Mouse (Mus musculus) CD4-positive, CD25-positive, alpha-beta regulatory T cell, adult 2 months (primary cell): Measurements from ENCODE around the gene Coa7.

Source experiments
- DNase-seq: peaks from one replicate; pipeline ENCODE4 v3.0.0-alpha.2; 2012; ENCODE audit warnings: low read depth, low spot score

The Coa7 gene

DNA sequence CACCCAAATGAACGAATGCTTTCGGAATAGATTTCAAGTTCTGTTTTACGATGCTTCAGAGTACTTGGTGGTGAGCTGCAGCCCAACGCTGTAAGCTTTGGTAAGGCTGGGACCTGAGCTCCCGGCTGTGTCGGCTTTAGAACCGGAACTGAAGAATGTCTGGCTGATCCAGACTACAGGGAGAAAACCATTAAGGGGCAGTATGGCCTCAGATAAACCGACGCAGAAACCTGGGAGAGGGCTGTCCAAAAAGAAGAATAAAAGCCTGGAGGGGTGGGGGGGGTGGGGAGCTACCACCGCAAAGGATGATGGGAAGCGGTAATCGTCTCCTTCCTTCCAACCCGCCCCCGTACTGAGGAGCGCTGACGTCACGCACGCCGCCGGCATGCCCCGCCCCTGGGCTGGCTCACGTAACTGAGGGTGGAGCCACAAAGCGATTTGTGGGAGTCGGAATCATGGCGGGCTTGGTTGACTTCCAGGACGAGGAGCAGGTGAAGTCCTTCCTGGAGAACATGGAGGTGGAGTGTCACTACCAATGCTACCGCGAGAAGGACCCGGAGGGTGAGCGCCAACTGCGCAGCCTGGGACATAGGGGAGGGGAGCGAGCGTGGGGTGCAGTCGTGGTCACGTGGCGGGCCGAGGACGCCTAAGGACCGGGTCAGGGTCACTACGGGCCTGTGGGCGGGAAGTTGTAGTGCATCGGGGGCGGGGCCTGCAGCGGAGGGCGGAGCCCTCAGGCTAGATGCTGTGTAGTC, at the start of gene Coa7:
Gene Coa7 (plus strand): TSS at position 411 of the 755 bp plus-strand sequence.
- DNase-seq, result peak; percentile 99

DNA sequence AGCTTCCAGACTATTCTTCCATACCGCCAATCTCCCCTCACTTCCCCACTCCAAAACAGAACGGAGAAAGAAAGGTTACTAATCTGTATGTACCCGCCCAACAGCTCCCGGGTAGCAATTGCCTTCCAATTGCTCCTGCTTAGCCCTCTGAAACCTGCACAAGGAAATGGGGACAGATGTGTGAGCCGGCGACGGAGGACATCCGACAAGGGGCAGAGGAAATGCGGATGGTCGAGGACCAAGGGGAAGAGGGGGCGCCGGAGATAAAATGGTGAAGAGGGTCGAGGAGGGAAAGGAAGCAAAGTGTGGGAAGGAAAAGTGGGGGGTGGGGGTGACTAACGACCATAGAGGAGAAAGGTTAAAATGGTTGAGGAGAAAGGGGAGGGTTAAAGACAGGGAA, 27.7 kb upstream of the Coa7 start:
- DNase-seq, result no peak

DNA sequence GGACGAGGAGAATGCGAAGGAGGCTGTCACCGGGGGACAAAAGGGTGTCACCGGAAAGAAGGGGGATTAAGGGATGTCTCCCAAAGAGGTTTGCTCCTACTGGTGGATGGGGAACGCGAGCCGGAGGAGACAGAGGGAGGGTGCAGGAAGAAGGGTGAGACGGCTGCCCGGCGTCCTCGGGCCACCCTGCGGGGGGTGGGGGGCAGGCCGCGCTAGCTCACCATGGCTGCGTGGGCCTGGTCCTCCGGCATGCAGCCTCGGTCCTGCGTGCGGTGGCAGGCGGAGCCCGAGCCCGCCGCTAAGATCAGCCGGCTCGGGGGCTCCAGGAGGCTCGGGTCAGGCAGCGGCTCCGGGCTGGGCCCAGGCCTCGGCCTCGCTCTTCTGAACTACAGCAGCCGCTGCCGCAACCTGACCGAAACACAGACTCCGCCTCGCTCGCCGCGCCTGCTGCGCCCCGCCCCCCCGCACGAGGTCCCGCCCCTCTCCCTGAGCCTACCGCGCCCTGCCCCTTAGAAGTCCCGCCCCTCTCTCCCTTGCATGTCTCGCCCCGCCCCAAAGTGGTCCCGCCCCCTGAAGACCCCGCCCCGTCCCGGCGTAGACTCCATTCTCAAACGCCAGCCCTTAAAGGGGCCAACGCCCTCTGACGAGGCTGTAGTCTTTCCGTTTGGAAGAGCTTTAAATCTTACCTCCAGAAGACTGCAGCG, 27.1 kb upstream of the Coa7 start, which contains the start of gene Zyg11b:
Gene Zyg11b (minus strand): TSS at position 427 of the 704 bp plus-strand sequence.
- DNase-seq, result peak; percentile 97

DNA sequence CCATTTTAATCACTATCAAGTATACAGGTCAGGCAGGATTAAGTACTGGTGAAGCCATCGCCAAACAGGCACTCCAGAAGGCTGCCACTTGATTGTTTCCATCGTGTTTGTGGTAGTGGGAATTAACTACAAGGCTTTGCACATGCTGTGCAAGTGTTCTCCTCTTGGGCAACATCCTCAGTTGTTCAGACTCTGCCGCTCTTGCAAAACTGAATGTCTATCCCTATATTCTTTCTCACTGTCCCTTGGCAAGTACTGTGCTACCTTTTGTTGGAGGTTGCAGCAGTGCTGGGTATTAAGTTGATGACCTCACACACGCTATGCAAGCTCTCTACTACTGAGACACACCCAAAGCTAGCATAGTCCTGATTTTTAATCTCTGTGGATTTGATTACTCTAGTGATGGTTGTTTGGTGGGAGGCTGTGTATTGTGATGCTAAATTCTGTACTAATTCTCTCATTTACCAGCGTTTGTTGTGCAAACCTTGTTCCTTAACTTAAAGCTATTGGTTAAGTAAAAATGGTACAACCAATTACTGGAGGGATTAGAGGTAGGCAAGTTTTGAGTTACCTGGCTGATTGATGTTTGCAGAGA, 25.5 kb upstream of the Coa7 start:
- DNase-seq, result no peak

DNA sequence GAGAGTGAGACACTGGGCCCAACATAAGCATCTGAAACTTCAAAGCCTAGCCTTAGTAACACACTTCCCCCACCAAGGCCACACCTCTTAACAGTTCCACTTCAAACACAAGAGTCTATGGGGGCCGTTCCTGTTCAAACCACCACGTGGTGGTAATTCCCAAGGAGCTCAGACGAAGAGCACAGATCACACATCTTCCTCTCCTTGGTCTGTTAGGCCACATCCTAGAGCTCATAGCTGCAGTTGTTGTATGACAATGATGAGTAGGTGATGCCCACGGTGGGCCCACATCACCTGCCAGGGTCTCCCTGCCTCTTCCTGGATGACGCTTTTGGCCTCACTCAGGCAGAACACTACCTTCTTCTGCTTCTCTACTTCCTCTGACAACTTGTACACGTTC, 17.2 kb upstream of the Coa7 start:
- peak; percentile 65 for DNase-seq

DNA sequence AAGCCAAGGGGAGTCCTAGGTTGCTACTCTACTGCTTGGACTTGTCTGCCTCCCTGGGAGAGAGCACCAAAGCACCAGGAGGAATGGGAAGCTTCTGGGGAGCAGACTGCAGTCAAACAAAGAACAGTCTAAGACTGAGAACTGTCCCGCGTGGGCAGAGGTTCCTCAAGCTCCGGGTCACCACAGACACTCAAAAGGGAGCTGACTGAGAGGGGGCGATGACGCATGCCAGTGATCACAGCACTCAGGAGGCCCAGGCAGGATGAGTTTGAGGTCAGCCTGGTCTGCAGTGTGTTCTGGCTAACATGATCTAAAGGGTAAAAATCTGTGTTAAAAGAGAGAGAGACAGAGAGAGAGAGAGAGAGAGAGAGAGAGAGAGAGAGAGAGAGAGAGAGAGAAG, 13.9 kb upstream of the Coa7 start:
- DNase-seq, result peak; percentile 55

DNA sequence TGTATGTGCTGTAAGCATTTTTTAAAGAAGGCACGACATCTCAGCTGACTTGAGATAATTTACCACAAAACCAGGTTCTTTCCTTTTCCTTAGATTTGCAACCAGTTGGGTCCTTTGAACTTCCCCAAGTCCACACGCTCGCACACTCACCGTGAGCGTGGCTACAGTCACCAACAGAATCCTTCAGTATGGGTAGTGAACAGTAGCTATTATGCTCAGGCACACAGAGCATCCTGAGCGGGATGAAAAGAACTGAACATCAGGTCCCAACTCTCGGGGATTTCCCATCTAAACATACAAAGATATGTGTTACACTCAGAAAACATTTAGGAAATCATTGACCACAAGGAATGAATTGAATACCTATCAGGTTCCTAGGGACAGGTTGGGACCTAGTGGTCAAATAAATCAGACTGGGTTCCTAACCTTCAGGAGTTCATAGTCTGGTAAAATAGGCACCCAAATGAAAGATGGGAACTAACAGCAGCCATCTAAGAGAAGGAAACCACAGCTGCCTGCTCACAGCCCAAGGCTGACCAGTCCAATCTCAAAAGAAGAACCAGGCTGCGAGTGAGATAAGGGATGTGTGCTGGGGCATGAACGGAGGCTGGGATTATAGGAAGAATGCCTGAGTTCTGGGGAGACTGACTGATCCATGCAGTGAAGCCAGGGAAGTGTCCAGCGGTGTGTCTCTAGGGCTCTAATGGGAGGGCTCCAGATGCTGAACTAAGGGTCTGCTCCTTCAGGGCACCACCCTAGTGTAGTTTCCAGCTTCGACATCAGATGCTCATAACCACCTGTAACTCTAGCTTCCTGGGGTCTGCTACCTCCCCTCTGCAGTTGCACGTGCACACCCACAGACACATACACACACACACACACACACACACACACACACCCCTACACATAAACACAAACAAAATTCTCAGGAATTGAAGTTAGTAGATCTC, 10.0 kb upstream of the Coa7 start:
- peak; percentile 46 for DNase-seq

DNA sequence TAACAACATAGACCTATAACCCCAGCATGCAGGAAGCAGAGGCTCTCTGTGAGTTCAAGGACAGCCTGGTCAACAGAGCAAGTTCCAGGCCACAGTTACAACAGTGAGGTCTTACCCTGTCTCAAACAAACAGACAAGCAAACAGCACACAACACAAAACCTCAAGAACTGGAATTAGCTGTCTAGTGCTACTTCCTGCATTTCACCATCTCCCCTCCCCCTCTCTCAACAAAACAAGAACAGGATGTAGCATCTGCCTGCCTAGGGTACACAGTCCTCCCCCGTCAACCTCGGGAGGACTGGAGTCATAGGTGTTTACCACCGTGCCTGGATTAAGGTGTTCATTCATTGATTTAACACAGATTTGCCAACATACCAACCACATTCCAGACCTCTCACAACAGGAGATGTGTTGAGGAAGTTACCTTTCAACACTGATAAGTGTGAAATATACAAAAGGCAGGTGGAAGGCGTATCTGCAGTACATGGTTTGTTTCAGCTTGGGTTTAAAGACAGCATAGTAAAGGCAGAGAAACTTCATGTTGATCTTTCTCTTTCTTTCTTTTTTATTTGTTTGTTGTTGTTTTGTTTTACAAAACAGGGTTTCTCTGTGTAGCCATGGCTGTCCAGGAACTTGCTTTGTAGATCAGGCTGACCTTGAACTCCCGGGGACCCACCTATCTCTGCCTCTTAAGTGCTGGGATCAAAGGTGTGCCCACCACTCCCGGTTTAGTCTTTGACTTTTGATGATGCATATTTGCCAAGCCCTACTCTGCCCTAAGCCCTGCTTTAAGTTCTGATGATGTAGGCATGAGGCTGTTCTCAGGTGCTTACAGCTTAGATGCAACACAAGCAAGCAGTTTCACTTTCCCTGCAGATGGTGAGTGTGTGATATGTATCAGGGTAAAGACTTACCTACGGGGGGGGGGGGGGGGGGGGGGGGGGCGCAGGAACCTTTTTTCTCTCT, 9.0 kb upstream of the Coa7 start:
- peak; percentile 90 for DNase-seq

DNA sequence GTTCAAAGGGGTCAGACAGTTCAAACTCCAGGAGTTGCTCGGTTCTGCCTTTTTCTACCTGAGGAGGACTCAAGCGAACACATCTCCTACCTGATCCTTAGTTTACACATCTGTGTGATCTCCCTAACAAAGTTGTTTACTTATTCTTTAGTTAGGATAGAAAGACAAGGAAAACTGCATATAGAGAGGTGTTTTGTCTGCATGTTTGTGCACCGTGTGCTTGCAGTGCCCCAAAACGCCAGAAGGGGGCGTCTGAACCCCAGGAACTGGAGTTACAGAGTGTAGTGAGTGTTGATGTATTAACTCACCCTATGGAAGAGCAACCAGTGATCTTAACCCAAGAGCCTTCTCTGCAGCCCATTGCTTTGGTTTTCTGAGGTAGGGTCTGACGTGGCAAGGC, 8.2 kb upstream of the Coa7 start:
- DNase-seq, result peak; percentile 71

DNA sequence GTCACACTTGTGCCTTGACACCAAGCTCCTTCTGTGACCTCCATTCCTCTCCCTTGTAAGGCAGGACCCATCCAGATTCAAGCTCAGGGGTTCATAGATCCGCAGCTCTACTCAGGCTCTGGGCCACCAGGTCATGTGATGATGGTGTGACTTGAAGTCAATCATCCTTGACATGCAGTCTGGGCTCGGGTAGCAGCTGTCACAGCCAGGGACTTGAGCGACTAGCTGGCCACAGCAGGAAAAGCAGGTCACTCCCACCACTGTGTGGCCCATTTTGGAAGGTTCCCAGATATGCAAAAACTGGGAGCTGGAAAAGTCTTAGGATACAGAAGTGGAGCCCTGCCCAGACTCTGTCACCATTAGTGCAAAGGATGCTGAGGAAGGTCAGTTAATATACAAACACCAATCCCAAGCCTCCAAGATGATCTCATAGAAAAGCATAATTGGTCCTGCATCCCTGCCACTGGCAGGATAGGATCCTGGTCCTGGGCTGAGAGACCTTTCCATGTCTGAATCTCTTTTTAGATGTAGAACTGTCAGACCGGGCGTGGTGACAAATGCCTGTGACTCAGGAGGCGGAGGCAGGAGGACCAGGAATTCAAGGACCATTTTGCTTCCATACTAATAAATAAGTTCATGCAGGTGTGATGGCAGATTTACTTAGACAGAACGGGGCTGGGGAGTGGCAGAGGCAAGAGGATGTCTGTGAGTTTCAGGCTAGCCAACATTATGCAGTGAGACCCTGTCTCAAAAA, 7.1 kb upstream of the Coa7 start:
- DNase-seq, result no peak

DNA sequence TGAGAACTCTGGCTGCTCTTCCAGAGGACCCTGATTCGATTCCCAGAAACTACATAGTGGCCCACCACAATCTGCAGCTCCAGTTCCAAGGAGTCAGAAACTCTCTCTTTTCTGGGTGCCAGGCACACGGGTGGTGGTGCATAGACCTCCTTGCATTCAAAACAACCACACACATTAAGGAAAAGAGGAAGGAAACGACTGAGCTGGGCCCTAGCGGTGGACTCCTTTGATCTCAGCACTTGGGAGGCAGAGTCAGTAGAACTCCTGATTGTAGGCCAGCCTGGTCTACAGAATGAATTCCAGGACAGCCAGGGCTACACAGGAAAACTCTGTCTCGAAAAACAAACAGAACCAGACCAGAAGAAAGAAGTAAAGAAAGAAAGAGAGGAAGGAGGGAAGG, 4.4 kb upstream of the Coa7 start:
- DNase-seq, result no peak

DNA sequence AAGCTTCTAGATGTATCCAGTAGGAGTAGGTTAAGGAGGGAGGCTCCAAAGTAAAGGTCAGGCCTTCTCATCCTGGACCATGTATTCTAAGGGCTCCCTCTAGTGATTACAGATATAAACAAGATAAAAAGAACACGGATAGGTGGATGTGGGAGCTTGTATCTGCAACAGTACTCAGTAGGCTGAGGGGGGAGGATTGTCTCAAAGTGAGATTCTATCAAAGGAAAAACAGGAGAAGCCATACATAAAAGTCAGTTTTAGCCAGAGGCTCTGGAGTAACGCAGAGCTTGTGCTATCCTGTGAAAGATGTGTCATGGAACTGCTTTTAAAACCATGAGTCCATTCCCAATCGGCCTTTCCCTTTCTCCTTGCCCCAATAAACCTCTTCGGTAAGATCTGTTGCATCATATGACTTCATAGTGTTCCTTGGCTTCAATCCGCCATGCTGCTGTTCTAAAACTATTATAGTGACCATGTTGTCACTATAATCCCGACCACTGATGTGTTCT, 815 bp upstream of the Coa7 start:
- DNase-seq, result peak; percentile 59

DNA sequence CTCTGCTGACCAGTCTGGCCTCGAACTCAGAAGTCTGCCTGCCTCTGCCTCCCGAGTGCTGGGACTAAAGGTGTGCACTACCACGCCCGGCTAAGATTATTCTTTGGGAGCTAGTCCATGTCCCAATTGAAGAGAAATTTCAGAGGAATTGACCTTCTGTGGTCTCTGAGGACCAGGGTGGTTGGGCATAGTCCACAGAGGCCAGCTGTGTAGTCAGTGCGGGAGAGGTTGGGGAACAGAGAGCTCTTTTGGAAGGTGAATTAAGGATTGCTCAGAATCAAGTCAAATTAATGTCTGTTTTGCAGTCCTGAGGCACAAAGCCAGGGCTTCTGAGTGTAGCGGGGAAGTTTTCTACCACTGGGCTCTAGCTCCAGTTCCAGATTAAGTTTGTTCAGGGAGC, 1.9 kb downstream of the Coa7 start:
- DNase-seq, result no peak

DNA sequence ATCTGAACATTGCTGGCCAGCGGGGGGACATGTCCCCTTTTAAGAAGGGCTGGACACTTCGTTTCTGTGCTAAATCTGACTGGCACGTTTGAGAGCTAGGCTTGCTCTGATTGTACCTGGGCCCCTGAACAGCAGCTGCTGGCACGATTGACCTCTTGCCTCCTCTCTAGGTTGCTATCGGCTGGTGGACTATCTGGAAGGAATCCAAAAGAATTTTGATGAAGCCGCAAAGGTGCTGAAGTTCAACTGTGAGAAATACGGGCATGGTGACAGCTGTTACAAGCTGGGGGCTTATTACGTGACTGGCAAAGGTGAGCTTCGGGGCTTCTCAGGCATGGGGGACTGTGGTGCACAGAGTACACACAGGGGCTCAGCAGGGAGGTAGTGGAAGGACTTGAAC, 4.1 kb downstream of the Coa7 start:
- DNase-seq, result no peak

DNA sequence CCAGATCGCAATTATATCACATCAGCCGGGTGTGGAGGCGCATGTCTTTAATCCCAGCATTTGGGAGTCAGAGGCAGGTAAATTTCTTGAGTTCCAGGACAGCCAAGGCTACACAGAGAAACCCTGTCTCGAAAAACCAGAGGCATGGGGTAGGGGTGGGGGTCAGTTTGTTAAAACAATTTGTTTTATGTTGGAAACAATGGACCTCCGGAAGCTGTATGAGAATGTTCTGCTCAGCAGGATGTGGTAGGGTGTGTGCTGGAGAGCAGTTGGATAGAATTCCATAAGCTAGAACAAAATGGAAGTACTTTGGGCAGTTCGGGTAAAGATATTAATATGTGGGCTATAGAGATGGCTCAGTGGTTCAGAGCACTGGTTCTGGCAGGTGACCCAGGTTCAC, 7.5 kb downstream of the Coa7 start:
- DNase-seq, result no peak

DNA sequence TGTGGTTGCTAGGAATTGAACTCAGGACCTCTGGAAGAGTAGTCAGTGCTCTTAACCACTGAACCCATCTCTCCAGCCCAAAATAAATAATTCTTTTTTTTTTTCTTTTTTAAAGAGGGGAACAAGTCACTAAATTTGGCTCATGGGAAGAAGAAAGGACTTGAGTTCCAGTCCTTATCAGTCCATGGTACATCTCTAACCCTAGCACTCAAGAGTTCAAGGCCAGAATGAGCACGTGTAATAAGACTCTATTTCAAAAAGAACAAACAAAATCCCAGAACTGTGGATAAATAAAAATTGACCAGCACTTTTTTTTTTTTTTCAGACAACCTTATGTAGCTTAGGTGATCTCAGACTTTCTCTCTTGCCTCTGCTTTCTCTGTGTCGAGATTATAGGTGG, 8.8 kb downstream of the Coa7 start:
- DNase-seq, result no peak

DNA sequence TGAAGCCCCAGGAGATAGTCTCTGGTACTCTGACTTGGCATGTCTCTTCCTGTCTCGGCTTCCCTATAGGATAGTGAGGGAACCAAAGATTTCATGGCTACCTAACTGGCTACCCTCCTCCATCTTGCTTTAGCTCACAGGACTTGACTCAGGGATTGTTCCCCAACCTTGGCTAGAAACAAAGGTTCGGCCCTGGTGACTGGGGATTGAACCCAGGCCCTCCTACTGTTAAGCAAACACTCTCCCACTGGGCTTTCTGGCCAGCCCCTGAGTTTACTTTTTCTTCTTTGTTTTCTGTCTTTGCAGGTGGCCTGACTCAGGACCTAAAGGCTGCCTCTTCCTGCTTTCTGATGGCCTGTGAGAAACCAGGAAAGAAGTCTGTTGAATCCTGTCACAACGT, 9.9 kb downstream of the Coa7 start:
- DNase-seq, result no peak

DNA sequence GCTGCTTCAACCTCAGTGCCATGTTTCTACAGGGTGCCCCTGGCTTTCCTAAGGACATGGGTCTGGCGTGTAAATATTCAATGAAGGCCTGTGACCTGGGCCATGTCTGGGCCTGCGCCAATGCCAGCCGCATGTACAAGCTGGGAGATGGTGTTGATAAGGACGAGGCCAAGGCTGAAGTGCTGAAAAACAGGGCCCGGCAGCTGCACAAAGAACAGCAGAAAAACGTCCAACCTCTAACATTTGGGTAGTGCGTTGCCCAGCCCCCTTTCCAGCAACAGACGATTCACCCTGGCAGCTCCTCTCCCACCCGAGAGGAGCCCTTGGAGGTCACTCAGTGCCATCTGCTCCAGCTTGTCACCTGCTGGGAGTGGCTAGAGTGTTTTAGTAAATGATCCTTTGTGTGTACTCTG, 10.4 kb downstream of the Coa7 start:
- DNase-seq, result no peak

DNA sequence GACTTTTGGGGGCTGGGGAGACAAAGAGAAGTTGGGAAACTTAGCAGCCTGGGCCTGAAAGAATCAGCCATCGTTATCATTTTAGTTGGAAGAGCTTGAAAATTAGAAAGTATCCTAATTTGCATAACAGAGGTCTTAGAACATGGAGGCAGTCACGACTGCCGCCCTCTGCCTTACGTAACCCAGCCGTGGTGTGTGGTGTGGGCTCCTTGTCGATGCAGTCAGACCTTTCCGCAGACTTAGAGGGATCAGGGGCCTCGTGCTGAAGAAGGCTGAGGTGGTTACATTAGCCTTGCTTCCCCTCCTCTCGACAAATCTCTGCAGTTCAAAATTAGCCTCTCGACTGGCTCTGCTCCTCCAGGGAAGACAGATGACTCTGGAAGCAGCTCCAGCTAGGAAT, 10.9 kb downstream of the Coa7 start:
- DNase-seq, result no peak

DNA sequence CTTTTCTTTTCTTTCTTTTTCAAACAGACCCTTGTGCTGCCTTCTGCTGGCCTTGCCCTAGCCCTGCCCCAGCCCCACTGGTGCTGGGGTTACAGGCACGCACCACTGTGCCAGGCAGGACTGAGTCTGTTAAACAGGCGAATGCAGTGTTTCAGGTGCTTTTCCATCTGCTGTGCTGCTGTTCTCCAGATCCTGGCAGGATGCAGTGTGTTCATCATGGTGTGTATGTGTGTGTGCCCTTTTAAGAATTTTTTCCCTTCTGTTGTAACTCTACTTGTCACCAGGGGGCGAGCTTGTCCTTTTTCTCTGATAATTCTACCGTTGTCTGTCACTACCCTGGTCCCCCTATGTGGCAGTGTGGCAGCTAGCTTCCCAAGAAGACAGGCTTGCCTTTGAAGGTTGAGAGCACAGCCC, 11.3 kb downstream of the Coa7 start:
- DNase-seq, result peak; percentile 81
